Mouse (Mus musculus): ENCODE measurements at regions not wholly inside any gene's neighbourhood (a gene's known extent, or its start where the extent isn't known, plus 50 kb on each side); places are given as distances from the start of the nearest gene placed in this dataset.
A peak's percentile ranks its signal among the peaks of the same experiment; 100 is the strongest.

- no peak for DNase-seq
Measured at GRCm38 (mm10) chr2:148505651-148506050, 62.3 kb upstream of the Cd93 start.

- no peak for DNase-seq
Measured at GRCm38 (mm10) chr2:148503143-148503854, 59.9 kb upstream of the Cd93 start.

DNA sequence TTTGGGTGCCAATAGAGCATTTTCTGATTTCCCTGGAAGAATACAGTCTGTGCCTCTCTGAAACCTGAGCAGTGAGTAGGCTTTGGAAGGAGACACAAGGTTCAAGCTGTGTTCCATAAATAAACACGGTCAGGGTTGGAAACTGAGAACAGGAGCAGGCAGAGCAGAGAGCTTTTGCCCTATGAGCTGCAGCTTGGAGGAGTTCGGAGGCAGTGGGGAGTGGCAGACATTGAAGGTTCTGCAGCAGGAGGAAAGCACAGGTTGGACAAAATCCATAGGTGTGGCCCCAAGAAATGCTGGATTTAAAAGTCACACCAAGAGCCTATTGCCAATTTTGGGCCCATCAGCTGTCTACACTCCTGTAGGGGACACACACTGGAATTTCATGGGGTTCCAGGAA lies 59.0 kb upstream of the Cd93 start:
- peak in 1 of 2 experiments; percentile 8 for DNase-seq

- DNase-seq: peak in 1 of 2 experiments; percentile 3
Measured at GRCm38 (mm10) chr2:148500235-148500936, 57.0 kb upstream of the Cd93 start.

- peak; percentile 53 to 63 for DNase-seq
Measured at GRCm38 (mm10) chr2:148497452-148498302, 54.3 kb upstream of the Cd93 start.

DNA sequence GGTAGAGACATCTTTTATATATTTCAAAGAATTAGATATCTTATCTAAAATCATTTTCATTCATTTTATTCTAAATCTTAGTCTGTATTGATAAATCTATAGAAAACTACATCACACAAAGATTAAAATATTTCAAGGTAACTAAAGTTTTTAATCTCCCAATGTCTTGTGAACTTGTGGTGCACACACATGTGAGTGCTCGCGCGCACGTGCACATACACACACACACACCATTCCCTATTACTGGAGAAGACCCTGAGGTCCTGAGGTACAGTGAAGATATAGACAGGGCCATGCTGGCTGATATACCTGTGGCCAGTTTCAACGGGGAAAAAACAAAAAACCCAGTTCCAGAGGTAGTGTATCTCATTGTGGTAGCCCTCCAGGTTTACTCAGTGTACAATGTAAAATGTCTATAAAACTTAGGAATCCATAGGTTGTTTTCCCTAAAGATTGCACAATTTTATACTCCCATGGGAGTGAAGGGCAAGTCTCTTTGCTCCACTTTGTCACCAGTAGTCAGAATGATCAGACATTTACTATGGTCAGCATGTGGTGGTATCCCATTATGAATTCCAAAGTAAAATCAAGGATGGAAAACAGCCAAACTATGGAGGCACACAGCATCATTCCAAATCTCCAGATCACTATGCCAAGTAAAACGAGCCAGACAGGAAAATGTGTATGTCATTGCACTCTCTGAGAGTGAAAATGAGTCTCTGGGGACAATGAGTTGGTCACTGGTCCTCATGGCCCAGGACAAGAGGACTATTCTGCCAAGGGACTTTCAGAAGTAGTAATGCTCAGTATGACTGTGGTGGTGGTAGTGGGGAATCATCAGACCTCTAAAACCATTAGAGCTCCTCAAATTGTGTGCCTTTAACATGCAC lies 53.0 kb upstream of the Cd93 start:
- DNase-seq: peak in 1 of 2 experiments; percentile 4

DNA sequence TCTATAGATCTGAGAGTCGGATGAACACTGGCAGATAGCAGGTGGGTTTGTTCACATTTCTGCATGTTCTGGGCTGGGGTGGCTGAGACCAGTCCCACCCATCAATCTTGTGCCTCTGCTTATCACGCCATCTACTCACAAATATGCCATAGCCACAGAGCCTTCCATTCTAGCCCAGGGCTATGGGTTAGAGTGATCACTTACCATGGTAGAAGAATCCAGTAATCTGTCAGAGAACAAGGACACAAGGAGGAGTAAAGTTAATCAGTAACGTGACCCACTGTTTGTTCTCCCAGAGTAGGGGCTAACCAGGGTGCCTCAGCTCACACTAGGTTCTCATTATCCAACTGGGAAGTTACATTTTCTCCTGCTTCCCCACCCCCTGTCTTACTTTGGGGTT lies 52.1 kb upstream of the Cd93 start:
- no peak for DNase-seq

GRCm38 (mm10) chr2:148493281-148493680 lies 49.9 kb upstream of the Cd93 start:
- DNase-seq: no peak

All from cerebellum, postnatal 14 days (tissue).